Comparison of ENCODE assay signal across 8 mouse cellular contexts in genomic region chr7:101309985-101310326, GRCm38 (mm10). TPM values are rescaled to one million over a fixed set of nuclear protein-coding genes. Genes with fewer than 3 reads are reported as not detected.
DNase-seq lines count a peak whose midpoint lies in the region; ATAC-seq and TF ChIP-seq lines count a peak whose summit lies in the region.

No protein-coding gene starts in this region.

- TF ChIP-seq CTCF in heart, postnatal 0 days (IDR thresholded peaks at IDR 0.05; ENCODE audit: low read depth), result no peak
- no peak for TF ChIP-seq CTCF in bone marrow, adult 2 months (IDR thresholded peaks at IDR 0.05; ENCODE audit: control insufficient read depth, insufficient read depth, low read length)

- H3K4me1 ChIP-seq in heart, postnatal 0 days (ENCODE audit: control insufficient read depth, insufficient read depth), result 0 out of 2 replicates have a peak, but pooled peaks cover 9% of the 10 kb centered on the region
- peaks cover 3% of the 10 kb centered on the region; the same call in 1 of the 2 replicates for H3K4me1 ChIP-seq in bone marrow, adult 2 months (ENCODE audit: control insufficient read depth, insufficient read depth, low read length)
- H3K4me1 ChIP-seq in hindbrain, embryonic 11.5 days (replicated peaks; ENCODE audit: control insufficient read depth, insufficient read depth, low read length), result no peaks in the 10 kb centered on the region
- no peaks in the 10 kb centered on the region for H3K4me1 ChIP-seq in midbrain, embryonic 11.5 days (ENCODE audit: control insufficient read depth, insufficient read depth, low read length)

- intact Hi-C loops in heart, postnatal 14 days (cut with DNase I), result loop anchor here (1.0 to 2.0 kb wide), 2 partner anchors 64 to 103 kb away; no protein-coding TSS in a partner anchor
- intact Hi-C loops in left cerebral cortex, postnatal 25 days (cut with DNase I), result loop anchor here (1.0 kb wide), 1 partner anchor 64 kb away; no protein-coding TSS in a partner anchor

- ATAC-seq in heart, postnatal 0 days (ENCODE audit: insufficient read depth, low read depth), result no peak
- no peak; the same call in 1 of the 2 replicates for ATAC-seq in hindbrain, embryonic 11.5 days (ENCODE audit: low FRiP score)
- no peak; the same call in 1 of the 2 replicates for ATAC-seq in midbrain, embryonic 11.5 days (ENCODE audit: low FRiP score)

- 31% methylated on average over 5 of the region's 5 CpGs for WGBS in heart, postnatal 0 days
- WGBS in bone marrow, adult 2 months, result 26% methylated on average over 5 of the region's 5 CpGs
- WGBS in hindbrain, embryonic 11.5 days, result 48% methylated on average over 5 of the region's 5 CpGs
- WGBS in midbrain, embryonic 11.5 days, result 40% methylated on average over 5 of the region's 5 CpGs

- no peaks in the 10 kb centered on the region for H3K9me3 ChIP-seq in heart, postnatal 0 days (replicated peaks; ENCODE audit: control insufficient read depth, low read length)
- H3K9me3 ChIP-seq in hindbrain, embryonic 11.5 days (ENCODE audit: control insufficient read depth, low read length), result no peaks in the 10 kb centered on the region
- H3K9me3 ChIP-seq in midbrain, embryonic 11.5 days (ENCODE audit: control insufficient read depth, low read length), result no peaks in the 10 kb centered on the region

- TF ChIP-seq POLR2A in bone marrow, adult 2 months (IDR thresholded peaks at IDR 0.05; ENCODE audit: borderline replicate concordance, control insufficient read depth, low read depth, low read length), result no peak

- H3K4me2 ChIP-seq in heart, postnatal 0 days (ENCODE audit: low read depth, low read length), result peak overlapping the region; percentile 62
- H3K4me2 ChIP-seq in hindbrain, embryonic 11.5 days (replicated peaks; ENCODE audit: low read depth, low read length), result peak overlapping the region; percentile 35
- H3K4me2 ChIP-seq in midbrain, embryonic 11.5 days, result peak overlapping the region; percentile 51

- H3K27ac ChIP-seq in heart, postnatal 0 days (ENCODE audit: low read depth), result peak overlapping the region; percentile 99
- peak overlapping the region; percentile 99 for H3K27ac ChIP-seq in bone marrow, adult 2 months (ENCODE audit: control insufficient read depth, insufficient read depth, low read depth, low read length, poor library complexity)
- H3K27ac ChIP-seq in hindbrain, embryonic 11.5 days (ENCODE audit: low read depth, low read length), result no peak overlapping the region
- H3K27ac ChIP-seq in midbrain, embryonic 11.5 days (ENCODE audit: low read depth, low read length), result no peak overlapping the region

- H3K27me3 ChIP-seq in heart, postnatal 0 days (ENCODE audit: control insufficient read depth, insufficient read depth, low read length), result no peaks in the 10 kb centered on the region
- no peaks in the 10 kb centered on the region for H3K27me3 ChIP-seq in hindbrain, embryonic 11.5 days (ENCODE audit: control insufficient read depth, insufficient read depth, low read length)
- no peaks in the 10 kb centered on the region for H3K27me3 ChIP-seq in midbrain, embryonic 11.5 days (ENCODE audit: control insufficient read depth, insufficient read depth, low read length)

- no peaks in the 10 kb centered on the region for H3K36me3 ChIP-seq in heart, postnatal 0 days (replicated peaks; ENCODE audit: control insufficient read depth, insufficient read depth, low read length)
- no peaks in the 10 kb centered on the region for H3K36me3 ChIP-seq in hindbrain, embryonic 11.5 days (ENCODE audit: control insufficient read depth, insufficient read depth, low read length)
- H3K36me3 ChIP-seq in midbrain, embryonic 11.5 days (ENCODE audit: control insufficient read depth, insufficient read depth, low read length), result no peaks in the 10 kb centered on the region

- TF ChIP-seq EP300 in heart, postnatal 0 days (IDR thresholded peaks at IDR 0.05; ENCODE audit: low read depth), result no peak

- H3K9ac ChIP-seq in heart, postnatal 0 days (replicated peaks; ENCODE audit: low read depth, low read length), result peak overlapping the region; percentile 69
- peak overlapping the region; percentile 62; the same call in 1 of the 2 replicates for H3K9ac ChIP-seq in hindbrain, embryonic 11.5 days (ENCODE audit: low read depth, low read length)
- peak overlapping the region; percentile 70 for H3K9ac ChIP-seq in midbrain, embryonic 11.5 days (ENCODE audit: low read length)

- DNase-seq in heart, postnatal 0 days (ENCODE audit: low spot score), result no peak
- no peak for DNase-seq in heart, postnatal 14 days
- no peak for DNase-seq in hindbrain, embryonic 11.5 days (ENCODE audit: low spot score)
- no peak for DNase-seq in midbrain, embryonic 11.5 days (ENCODE audit: low spot score, missing footprints)
- DNase-seq in left cerebral cortex, postnatal 25 days (ENCODE audit: low spot score in 2 of 2), result no peak
- no peak for DNase-seq in right cerebral cortex, postnatal 25 days
- no peak for DNase-seq in embryo, embryonic 9.5 days (ENCODE audit: extremely low spot score)

- H3K4me3 ChIP-seq in heart, postnatal 0 days (ENCODE audit: low read depth, low read length), result peak overlapping the region; percentile 55
- peak overlapping the region; percentile 80 for H3K4me3 ChIP-seq in bone marrow, adult 2 months (replicated peaks; ENCODE audit: control insufficient read depth, low read depth, low read length)
- peak overlapping the region; percentile 49 for H3K4me3 ChIP-seq in hindbrain, embryonic 11.5 days (ENCODE audit: low read depth, low read length)
- H3K4me3 ChIP-seq in midbrain, embryonic 11.5 days (ENCODE audit: low read depth, low read length), result peak overlapping the region; percentile 52

RNA-seq across cellular contexts. Expression of gene Stard10, which starts 6.9 kb away (rescaled TPM):
- total RNA-seq in heart, postnatal 0 days (2014; rRNA removed; ENCODE audit: low replicate concordance), result 62.6 and 76.7 TPM in 2 replicates
- 45.9 and 53.6 TPM in 2 replicates for polyA plus RNA-seq in heart, postnatal 0 days (2015; fragmentation: Nextera tagmentation; extraction: Ambion mirVana)
- 10 to 100 TPM; 17.0 to 40.3 TPM for total RNA-seq in heart, postnatal 14 days (2021)
- 114 and 142 TPM in 2 replicates for polyA plus RNA-seq in bone marrow, adult 2 months (2011; ENCODE audit: insufficient read depth, insufficient read length, low replicate concordance, missing spikeins)
- polyA plus RNA-seq in hindbrain, embryonic 11.5 days (2014; fragmentation: Nextera tagmentation; extraction: Ambion mirVana), result 8.1 and 8.7 TPM in 2 replicates
- polyA plus RNA-seq in midbrain, embryonic 11.5 days (2014; fragmentation: Nextera tagmentation; extraction: Ambion mirVana), result 5.3 and 5.7 TPM in 2 replicates
- 10 to 100 TPM; 60.4 to 66.1 TPM for total RNA-seq in left cerebral cortex, postnatal 25 days (2021)

RNA-seq across cellular contexts. Expression of gene Atg16l2, which starts 7.9 kb away (rescaled TPM):
- 67.1 and 93.8 TPM in 2 replicates for total RNA-seq in heart, postnatal 0 days (2014; rRNA removed; ENCODE audit: low replicate concordance)
- polyA plus RNA-seq in heart, postnatal 0 days (2015; fragmentation: Nextera tagmentation; extraction: Ambion mirVana), result 15.9 and 20.5 TPM in 2 replicates
- total RNA-seq in heart, postnatal 14 days (2021), result 10 to 100 TPM; 12.4 to 13.5 TPM
- 28.2 and 38.6 TPM in 2 replicates for polyA plus RNA-seq in bone marrow, adult 2 months (2011; ENCODE audit: insufficient read depth, insufficient read length, low replicate concordance, missing spikeins)
- polyA plus RNA-seq in hindbrain, embryonic 11.5 days (2014; fragmentation: Nextera tagmentation; extraction: Ambion mirVana), result 10.2 and 10.7 TPM in 2 replicates
- polyA plus RNA-seq in midbrain, embryonic 11.5 days (2014; fragmentation: Nextera tagmentation; extraction: Ambion mirVana), result 8.5 and 14.8 TPM in 2 replicates
- total RNA-seq in left cerebral cortex, postnatal 25 days (2021), result 10 to 100 TPM; 49.9 to 59.4 TPM

RNA-seq across cellular contexts. Expression of gene Arap1, which starts 37.9 kb away (rescaled TPM):
- total RNA-seq in heart, postnatal 0 days (2014; rRNA removed; ENCODE audit: low replicate concordance), result 36.2 and 101 TPM in 2 replicates
- polyA plus RNA-seq in heart, postnatal 0 days (2015; fragmentation: Nextera tagmentation; extraction: Ambion mirVana), result 18.6 and 19.8 TPM in 2 replicates
- 10 to 100 TPM; 38.6 to 41.8 TPM for total RNA-seq in heart, postnatal 14 days (2021)
- 86.0 and 162 TPM in 2 replicates for polyA plus RNA-seq in bone marrow, adult 2 months (2011; ENCODE audit: insufficient read depth, insufficient read length, low replicate concordance, missing spikeins)
- 13.9 and 14.2 TPM in 2 replicates for polyA plus RNA-seq in hindbrain, embryonic 11.5 days (2014; fragmentation: Nextera tagmentation; extraction: Ambion mirVana)
- 10.8 and 11.2 TPM in 2 replicates for polyA plus RNA-seq in midbrain, embryonic 11.5 days (2014; fragmentation: Nextera tagmentation; extraction: Ambion mirVana)
- 10 to 100 TPM; 17.9 to 19.9 TPM for total RNA-seq in left cerebral cortex, postnatal 25 days (2021)

Comparison
In these comparisons a context has a peak if more than half of its experiments do, and no peak if none do; other contexts are left out.
1. H3K27ac ChIP-seq: peak in heart, postnatal 0 days (single experiment) and bone marrow, adult 2 months (single experiment); none in hindbrain, embryonic 11.5 days (single experiment) and midbrain, embryonic 11.5 days (single experiment).
2. Peak in every context shown above with its lines, with median percentiles within 50 percentile points of each other: H3K4me2 ChIP-seq, H3K4me3 ChIP-seq and H3K9ac ChIP-seq.